Mouse (Mus musculus) heart, postnatal 36 days (tissue): ENCODE measurements around the gene Ugt2b5. TPM values are rescaled to one million over a fixed set of nuclear protein-coding genes. Genes with fewer than 3 reads are reported as not detected.
"Not testable (repeated sequence)": the region's sequence is repeated elsewhere in the genome, so short reads cannot be mapped to it uniquely, and the experiment has no call there.

ENCODE experiments used
- DNase-seq, 2 experiments: peaks; one replicate each; pipeline ENCODE4 v3.0.0; 2021 to 2022
- intact Hi-C: fragments of 180-260 bp; cut with DNase I; formaldehyde crosslinking; loops from one replicate; pipeline ENCODE4 v1.15.1; 2025
- total RNA-seq, 2 experiments: library from RNA; stranded (reverse); gene quantifications; 2 replicates each; pipeline ENCODE4 v1.2.3; 2021

Gene Ugt2b5
- total RNA-seq = not detected

- DNase-seq, intact Hi-C loops: not testable (repeated sequence)
Observed at GRCm38 (mm10) chr5:87140196-87140595, at the start of gene Ugt2b5. Gene Ugt2b5 (minus strand): TSS chr5:87140318.

DNA sequence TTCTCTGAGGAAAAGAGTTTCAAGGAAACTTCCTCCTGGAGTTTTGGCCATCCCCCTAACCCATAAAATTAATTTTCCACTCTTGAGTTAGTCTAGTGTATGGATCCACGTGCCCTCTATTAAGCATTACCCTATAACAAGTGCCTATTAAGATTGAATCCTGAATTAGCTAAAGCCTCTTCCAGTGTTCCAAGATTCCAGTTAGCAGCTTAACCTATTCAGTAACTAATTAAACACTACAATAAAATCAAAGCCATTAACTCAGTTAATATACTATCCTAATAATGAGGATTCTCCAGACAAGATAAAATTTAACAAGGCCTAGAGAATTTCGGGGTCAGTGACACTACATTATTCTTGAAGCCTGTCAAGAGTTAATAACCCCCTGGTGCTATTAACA is 35.7 kb upstream of the Ugt2b5 start:
- intact Hi-C loops = not testable (repeated sequence)

DNA sequence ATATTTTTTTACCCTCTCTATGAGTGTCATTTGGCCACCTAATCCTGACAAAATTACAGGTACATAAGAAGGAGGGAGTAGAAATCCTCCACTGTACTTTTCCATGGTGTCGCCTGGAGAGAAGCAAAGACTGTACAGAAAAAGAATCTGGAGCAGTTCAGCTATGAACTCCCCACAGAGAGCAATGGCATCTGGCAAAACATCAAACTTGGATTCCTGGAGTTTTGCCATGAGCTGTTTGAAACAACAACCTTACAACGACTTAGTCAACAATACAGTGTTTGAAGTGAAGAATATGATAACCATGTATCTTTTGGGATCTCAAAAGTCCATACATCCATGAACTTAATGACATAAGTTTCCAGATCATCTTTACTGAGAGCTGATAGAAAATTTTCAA is 34.6 kb upstream of the Ugt2b5 start:
- DNase-seq = no peak
- intact Hi-C loops = no loop called here

More for the DNA sequence above, 35.7 kb upstream of the Ugt2b5 start:
- DNase-seq = not testable (repeated sequence)

DNA sequence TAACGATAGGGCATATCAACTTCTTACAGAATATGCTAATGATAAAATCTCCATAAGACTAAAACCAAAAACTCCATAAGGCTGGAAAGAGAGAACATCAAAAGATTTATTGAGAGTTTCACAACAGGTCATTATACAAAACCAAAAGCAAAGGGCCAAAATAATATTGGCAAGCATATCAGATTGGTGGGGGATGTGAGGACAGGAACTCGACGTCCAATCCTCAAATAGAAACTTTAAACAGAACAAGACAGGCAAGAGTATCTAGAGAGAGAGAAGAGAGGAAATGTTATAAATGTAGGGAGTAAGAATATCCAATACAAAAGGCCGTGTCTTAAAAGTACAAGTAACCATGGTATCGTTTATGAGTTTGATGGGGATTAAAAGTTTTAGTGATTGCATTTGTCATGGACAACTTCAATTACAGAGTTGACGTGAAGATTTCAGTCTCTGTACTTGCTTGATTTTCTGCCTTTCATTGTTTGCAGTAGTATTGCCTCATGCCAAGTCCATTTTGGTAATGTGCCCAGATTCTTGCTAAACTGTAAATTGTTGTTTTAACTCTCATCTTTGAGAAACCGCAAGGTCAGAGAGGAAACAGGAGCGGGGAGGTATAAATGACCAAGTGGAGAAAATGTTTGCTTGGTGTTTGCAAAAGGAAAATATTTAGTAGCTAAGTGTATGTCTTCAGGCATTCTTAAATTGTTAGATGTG is 7.8 kb upstream of the Ugt2b5 start:
- intact Hi-C loops = no loop called here
- no peak for DNase-seq

GRCm38 (mm10) chr5:87142865-87143456 is 2.8 kb upstream of the Ugt2b5 start:
- intact Hi-C loops = no loop called here
- DNase-seq = no peak

DNA sequence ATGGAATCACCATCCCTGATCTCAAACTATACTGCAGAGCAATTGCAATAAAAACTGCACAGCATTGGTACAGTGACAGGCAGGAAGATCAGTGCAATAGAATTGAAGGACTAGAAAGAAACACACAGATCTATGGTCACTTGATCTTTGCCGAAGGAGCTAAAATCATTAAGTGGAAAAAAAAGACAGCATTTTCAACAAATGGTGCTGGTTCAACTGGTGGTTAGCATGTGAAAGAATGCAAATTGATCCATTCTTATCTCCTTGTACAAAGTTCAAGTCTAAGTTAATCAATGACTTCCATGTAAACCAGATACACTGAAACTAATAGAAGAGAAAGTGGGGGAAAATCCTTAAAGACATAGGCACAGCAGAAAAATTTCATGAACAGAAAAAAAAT is 36.4 kb downstream of the Ugt2b5 start:
- DNase-seq, intact Hi-C loops: not testable (repeated sequence)

DNA sequence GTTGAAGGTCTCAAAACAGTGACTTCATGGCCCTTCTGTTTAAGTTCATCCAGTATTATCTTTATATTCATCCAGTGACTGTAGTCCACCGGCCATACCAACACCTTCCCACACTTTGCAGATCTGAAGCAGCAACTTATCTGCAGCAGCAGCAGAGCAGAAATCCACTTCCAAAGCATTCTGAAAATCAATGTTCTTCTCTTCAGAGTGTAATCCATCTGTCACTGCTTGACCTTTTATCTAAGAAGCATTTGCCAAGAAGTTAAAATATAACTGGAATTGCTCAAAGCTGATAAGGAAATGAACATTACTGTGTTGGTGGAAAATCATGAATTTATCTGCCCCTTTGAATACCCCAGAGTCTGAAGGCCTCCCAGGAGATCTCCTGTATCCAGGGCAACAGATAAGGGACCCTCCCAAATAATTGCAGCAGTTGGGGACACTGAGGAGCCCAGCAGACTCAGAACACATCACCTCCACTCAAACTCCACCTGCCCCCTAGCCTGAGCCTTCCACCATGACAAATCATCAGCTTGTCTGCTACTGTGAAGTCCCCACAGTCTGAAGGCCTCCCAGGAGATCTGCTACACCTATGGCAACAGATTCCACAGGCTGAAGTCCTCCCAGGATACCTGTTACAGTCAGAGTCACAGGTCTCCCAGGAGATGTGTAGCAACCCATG is 47.6 kb downstream of the Ugt2b5 start, which contains the start of gene Ugt2b36:
Ugt2b36 (minus strand) TSS at position 210 of the 682 bp plus-strand sequence.
- intact Hi-C loops = no loop called here
- DNase-seq = no peak

DNA sequence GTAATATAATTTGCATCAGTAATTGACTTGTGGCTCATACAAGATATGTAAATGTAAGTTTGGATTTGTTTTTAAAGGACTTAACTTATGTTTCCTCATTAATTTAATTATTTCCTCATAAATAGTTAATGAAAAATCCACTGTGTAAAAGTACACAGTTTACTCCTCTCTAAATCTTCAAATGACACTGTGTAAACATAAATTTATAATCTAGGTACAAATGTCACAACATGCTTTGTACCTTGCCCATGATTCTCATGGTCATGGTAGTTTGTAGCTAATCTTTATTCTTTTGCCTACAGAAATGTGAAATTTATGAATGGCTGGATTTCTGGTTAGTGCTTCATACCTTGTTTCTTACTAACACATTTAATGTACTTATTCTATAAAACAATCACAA is 49.0 kb downstream of the Ugt2b5 start:
- DNase-seq = no peak
- intact Hi-C loops = no loop called here

DNA sequence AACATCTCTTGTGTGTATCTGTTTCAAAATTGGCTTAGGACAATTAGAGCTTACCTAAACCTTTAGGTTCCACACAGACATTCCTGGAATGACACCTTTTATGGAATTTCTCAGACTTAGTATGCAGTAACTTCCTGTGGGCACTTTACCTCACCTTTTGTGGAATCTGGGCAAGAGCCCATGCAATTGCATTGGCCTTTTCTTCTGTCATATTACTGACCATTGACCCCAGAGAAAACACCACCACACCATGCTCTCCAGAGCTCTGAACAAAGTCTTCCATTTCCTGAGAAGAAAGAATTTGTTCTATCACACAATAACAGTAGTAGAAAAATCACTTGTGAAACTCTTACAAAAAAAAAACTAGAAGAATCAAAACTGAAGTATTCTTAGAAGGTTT is 50.9 kb downstream of the Ugt2b5 start:
- intact Hi-C loops = no loop called here
- no peak for DNase-seq

- no peak for DNase-seq
- intact Hi-C loops = no loop called here
Observed at GRCm38 (mm10) chr5:87086269-87086668, 53.8 kb downstream of the Ugt2b5 start.

Other genes with a start within 250 kb of the Ugt2b5 start
- gene Ugt2b34, start 233.4 kb downstream of the Ugt2b5 start, total RNA-seq = not detected
- gene Ugt2b1, start 213.8 kb downstream of the Ugt2b5 start, total RNA-seq = not detected
- not detected for gene Ugt2b35, start 139.5 kb downstream of the Ugt2b5 start, total RNA-seq
- not detected for gene Ugt2b36, start 47.8 kb downstream of the Ugt2b5 start, total RNA-seq
- gene Ugt2b37, start 114.5 kb upstream of the Ugt2b5 start, total RNA-seq = not detected
- gene Ugt2a3, start 196.9 kb upstream of the Ugt2b5 start, total RNA-seq = not detected